Mouse (Mus musculus) lung, postnatal 0 days (tissue): Measurements from ENCODE around the gene Hint1.

ENCODE experiments used
- CTCF ChIP-seq: IDR thresholded peaks from 2 replicates; pipeline ENCODE4 v1.5.1; 2016; ENCODE audit warnings: antibody characterized with exemption, mild to moderate bottlenecking
- EP300 ChIP-seq: IDR thresholded peaks from 2 replicates; pipeline ENCODE4 v1.6.1; 2016; ENCODE audit warnings: antibody characterized with exemption, mild to moderate bottlenecking, control low read depth

DNA sequence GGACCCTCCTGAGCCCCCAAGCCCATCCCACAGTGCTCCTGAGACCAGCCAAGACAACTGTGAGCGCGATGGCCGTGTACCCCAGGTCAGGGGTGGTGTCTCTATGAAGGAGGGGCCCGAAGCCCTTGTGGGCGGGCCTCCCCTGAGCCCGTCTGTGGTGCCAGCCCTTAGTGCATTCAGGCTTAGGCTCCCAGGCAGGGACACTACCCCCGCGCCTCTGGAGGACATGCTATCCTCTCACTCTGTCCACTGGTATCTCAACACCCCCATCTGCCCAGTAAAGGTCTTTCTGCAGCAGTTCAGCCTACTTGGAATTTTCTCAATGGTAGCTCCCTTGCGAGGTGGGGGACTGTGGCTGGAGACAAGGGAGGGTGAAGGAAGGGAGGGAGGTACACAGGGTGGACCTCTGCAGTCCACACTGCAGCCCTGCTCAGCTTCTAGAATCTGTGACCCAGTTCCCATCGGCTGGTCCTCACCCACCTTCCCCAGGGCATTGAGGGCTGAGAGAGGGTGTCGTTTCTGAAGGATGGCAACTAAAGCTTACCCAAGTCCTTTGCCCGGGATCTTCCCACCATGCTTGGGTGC, 44.0 kb downstream of the Hint1 start:
- no peak for TF ChIP-seq CTCF
- TF ChIP-seq EP300, result no peak
